Mouse (Mus musculus) fat pad, adult 2 months (tissue): ENCODE results near the gene 6430548M08Rik.

Source experiments
- DNase-seq: peaks from one replicate; pipeline ENCODE4 v3.0.0-alpha.2; 2011; ENCODE audit warnings: low read depth, low spot score; ENCODE audit errors: extremely low read depth

6430548M08Rik gene

GRCm38 (mm10) chr8:120104721-120105272, 9.2 kb upstream of the 6430548M08Rik start:
- DNase-seq = no peak

GRCm38 (mm10) chr8:120109149-120109548, 4.8 kb upstream of the 6430548M08Rik start:
- DNase-seq = no peak

- DNase-seq = no peak
These were observed 3.0 kb upstream of the 6430548M08Rik start for GRCm38 (mm10) chr8:120110966-120111365.

- no peak for DNase-seq
These were observed 2.6 kb upstream of the 6430548M08Rik start for GRCm38 (mm10) chr8:120111382-120111781.

GRCm38 (mm10) chr8:120112535-120112934, 1.4 kb upstream of the 6430548M08Rik start:
- DNase-seq = no peak

- no peak for DNase-seq
These were observed 646 bp upstream of the 6430548M08Rik start for GRCm38 (mm10) chr8:120113306-120113705.

- DNase-seq = no peak
These were observed 426 bp downstream of the 6430548M08Rik start for GRCm38 (mm10) chr8:120114315-120114841.

GRCm38 (mm10) chr8:120116600-120116999, 2.6 kb downstream of the 6430548M08Rik start:
- peak; percentile 74 for DNase-seq

- no peak for DNase-seq
These were observed 4.2 kb downstream of the 6430548M08Rik start for GRCm38 (mm10) chr8:120118162-120118561.

GRCm38 (mm10) chr8:120118847-120119246, 4.9 kb downstream of the 6430548M08Rik start:
- DNase-seq = no peak

- no peak for DNase-seq
These were observed 5.5 kb downstream of the 6430548M08Rik start for GRCm38 (mm10) chr8:120119429-120119828.

GRCm38 (mm10) chr8:120119931-120120330, 6.0 kb downstream of the 6430548M08Rik start:
- DNase-seq = no peak

- DNase-seq = no peak
These were observed 7.0 kb downstream of the 6430548M08Rik start for GRCm38 (mm10) chr8:120120951-120121350.

- DNase-seq = no peak
These were observed 10.3 kb downstream of the 6430548M08Rik start for GRCm38 (mm10) chr8:120124261-120124660.

GRCm38 (mm10) chr8:120124836-120125389, 11.0 kb downstream of the 6430548M08Rik start:
- no peak for DNase-seq

- DNase-seq = no peak
These were observed 12.6 kb downstream of the 6430548M08Rik start for GRCm38 (mm10) chr8:120126357-120127161.

GRCm38 (mm10) chr8:120129547-120129946, 15.6 kb downstream of the 6430548M08Rik start:
- no peak for DNase-seq

- no peak for DNase-seq
These were observed 17.2 kb downstream of the 6430548M08Rik start for GRCm38 (mm10) chr8:120131158-120131557.

GRCm38 (mm10) chr8:120133169-120133568, 19.2 kb downstream of the 6430548M08Rik start:
- peak; percentile 63 for DNase-seq

- DNase-seq = no peak
These were observed 21.7 kb downstream of the 6430548M08Rik start for GRCm38 (mm10) chr8:120135687-120136086.

- no peak for DNase-seq
These were observed 22.7 kb downstream of the 6430548M08Rik start for GRCm38 (mm10) chr8:120136618-120137017.

- no peak for DNase-seq
These were observed 25.0 kb downstream of the 6430548M08Rik start for GRCm38 (mm10) chr8:120138958-120139357.
